Mouse (Mus musculus): Measurements from ENCODE around the gene Ghsr. TPM values are rescaled to one million over a fixed set of nuclear protein-coding genes. Genes with fewer than 3 reads are reported as not detected.

Gene Ghsr
- total and polyA plus RNA-seq, 3 experiments = not detected

- Histone ChIP-seq H3K9ac (ENCODE audit: insufficient read depth, low read depth) (no peak overlapping the region), H3K4me1 (ENCODE audit: control insufficient read depth in 1 of 2, insufficient read depth in 2 of 2) (peaks cover 13 to 32% of the 10 kb centered on the region in 2 experiments), H3K9me3 (replicated peaks; ENCODE audit: low read length) (no peaks in the 10 kb centered on the region), H3K36me3 (replicated peaks in 1 of 2; ENCODE audit: control insufficient read depth in 1 of 2, insufficient read depth in 1 of 2, low read length in 1 of 2) (no peaks in the 10 kb centered on the region), H3K4me2 (ENCODE audit: insufficient read depth, low read depth, poor library complexity, severe bottlenecking) (no peak overlapping the region), H3K27ac (ENCODE audit: insufficient read depth, low read depth) (no peak overlapping the region), H3K27me3 (replicated peaks) (no peaks in the 10 kb centered on the region), H3K79me2 (replicated peaks; ENCODE audit: control insufficient read depth, extremely low read depth, insufficient read depth, poor library complexity, severe bottlenecking) (no peaks in the 10 kb centered on the region), H3K4me3 (replicated peaks in 1 of 3; ENCODE audit: low read depth in 2 of 3, low read length in 2 of 3, poor library complexity in 1 of 3) (no peak overlapping the region)
- no peak for TF ChIP-seq ZC3H11A (IDR thresholded peaks at IDR 0.05; ENCODE audit: low read depth, low read length)
- no peak for TF ChIP-seq POLR2AphosphoS2 (IDR thresholded peaks at IDR 0.05; ENCODE audit: low read depth, low read length)
- no peak for TF ChIP-seq BHLHE40 (IDR thresholded peaks at IDR 0.05; ENCODE audit: low read depth, low read length)
- TF ChIP-seq PAX5 (IDR thresholded peaks at IDR 0.05; ENCODE audit: low read length) = no peak
- TF ChIP-seq POLR2A (IDR thresholded peaks at IDR 0.05; ENCODE audit: low read depth, low read length) = no peak
- no peak for TF ChIP-seq NRF1 (IDR thresholded peaks at IDR 0.05; ENCODE audit: low read depth, low read length)
- TF ChIP-seq RCOR1 (conservative IDR thresholded peaks at IDR 0.05; ENCODE audit: low read depth, low read length) = no peak
- TF ChIP-seq TCF12 (IDR thresholded peaks at IDR 0.05; ENCODE audit: low read depth, low read length) = no peak
- no peak for TF ChIP-seq MXI1 (IDR thresholded peaks at IDR 0.05; ENCODE audit: low read depth, low read length)
- in situ Hi-C loops (cut with MboI; ENCODE audit: low pct_ligation_motif_present, low pct_unique_long_range_greater_than_20kb, low sequenced_read_pairs) (no loop called here), dilution Hi-C loops (cut with MboI; ENCODE audit: extremely low pct_ligation_motif_present, extremely low pct_unique_long_range_greater_than_20kb, low sequenced_read_pairs) (no loop called here)
- DNase-seq (ENCODE audit: extremely low read depth) = no peak
These were observed 47.5 kb downstream of the Ghsr start for GRCm38 (mm10) chr3:27418602-27419001.

GRCm38 (mm10) chr3:27421980-27422379 lies 50.8 kb downstream of the Ghsr start:
- Histone ChIP-seq H3K79me2 (replicated peaks; ENCODE audit: control insufficient read depth, extremely low read depth, insufficient read depth, poor library complexity, severe bottlenecking) (no peaks in the 10 kb centered on the region), H3K9me3 (replicated peaks; ENCODE audit: low read length) (no peaks in the 10 kb centered on the region), H3K36me3 (replicated peaks in 1 of 2; ENCODE audit: control insufficient read depth in 1 of 2, insufficient read depth in 1 of 2, low read length in 1 of 2) (no peaks in the 10 kb centered on the region), H3K9ac (ENCODE audit: insufficient read depth, low read depth) (no peak overlapping the region), H3K4me2 (ENCODE audit: insufficient read depth, low read depth, poor library complexity, severe bottlenecking) (no peak overlapping the region), H3K27ac (ENCODE audit: insufficient read depth, low read depth) (no peak overlapping the region), H3K27me3 (replicated peaks) (no peaks in the 10 kb centered on the region), H3K4me3 (replicated peaks in 1 of 3; ENCODE audit: low read depth in 2 of 3, low read length in 2 of 3, poor library complexity in 1 of 3) (no peak overlapping the region), H3K4me1 (ENCODE audit: control insufficient read depth in 1 of 2, insufficient read depth in 2 of 2) (peaks cover 16 to 43% of the 10 kb centered on the region in 2 experiments)
- in situ Hi-C loops (cut with MboI; ENCODE audit: low pct_ligation_motif_present, low pct_unique_long_range_greater_than_20kb, low sequenced_read_pairs) = no loop called here
- no peak for TF ChIP-seq ZC3H11A (IDR thresholded peaks at IDR 0.05; ENCODE audit: low read depth, low read length)
- no peak for TF ChIP-seq BHLHE40 (IDR thresholded peaks at IDR 0.05; ENCODE audit: low read depth, low read length)
- no peak for TF ChIP-seq CHD2 (IDR thresholded peaks at IDR 0.05; ENCODE audit: low read length)
- no peak for TF ChIP-seq SIN3A (IDR thresholded peaks at IDR 0.05; ENCODE audit: low read length)
- TF ChIP-seq UBTF (IDR thresholded peaks at IDR 0.05; ENCODE audit: low read depth, low read length) = no peak
- no peak for TF ChIP-seq USF1 (IDR thresholded peaks at IDR 0.05; ENCODE audit: low read depth, low read length)
- DNase-seq (ENCODE audit: extremely low read depth) = peak; percentile 41
- dilution Hi-C loops (cut with MboI; ENCODE audit: extremely low pct_ligation_motif_present, extremely low pct_unique_long_range_greater_than_20kb, low sequenced_read_pairs) = no loop called here

GRCm38 (mm10) chr3:27422521-27422920 lies 51.4 kb downstream of the Ghsr start:
- Histone ChIP-seq H3K27ac (ENCODE audit: insufficient read depth, low read depth) (no peak overlapping the region), H3K79me2 (replicated peaks; ENCODE audit: control insufficient read depth, extremely low read depth, insufficient read depth, poor library complexity, severe bottlenecking) (no peaks in the 10 kb centered on the region), H3K4me3 (replicated peaks in 1 of 3; ENCODE audit: low read depth in 2 of 3, low read length in 2 of 3, poor library complexity in 1 of 3) (no peak overlapping the region), H3K4me2 (ENCODE audit: insufficient read depth, low read depth, poor library complexity, severe bottlenecking) (no peak overlapping the region), H3K27me3 (replicated peaks) (no peaks in the 10 kb centered on the region), H3K36me3 (replicated peaks in 1 of 2; ENCODE audit: control insufficient read depth in 1 of 2, insufficient read depth in 1 of 2, low read length in 1 of 2) (no peaks in the 10 kb centered on the region), H3K4me1 (ENCODE audit: control insufficient read depth in 1 of 2, insufficient read depth in 2 of 2) (peaks cover 16 to 43% of the 10 kb centered on the region in 2 experiments), H3K9ac (ENCODE audit: insufficient read depth, low read depth) (no peak overlapping the region), H3K9me3 (replicated peaks; ENCODE audit: low read length) (no peaks in the 10 kb centered on the region)
- TF ChIP-seq ZKSCAN1 (IDR thresholded peaks at IDR 0.05; ENCODE audit: borderline replicate concordance, low read depth, low read length) (no peak), ZNF384 (IDR thresholded peaks at IDR 0.05; ENCODE audit: low read depth, low read length) (no peak), JUND (conservative IDR thresholded peaks at IDR 0.05; ENCODE audit: low read depth, low read length) (no peak), MYC (IDR thresholded peaks at IDR 0.05; ENCODE audit: low read depth, low read length) (no peak), EP300 (IDR thresholded peaks at IDR 0.05; ENCODE audit: low read length) (no peak), USF1 (IDR thresholded peaks at IDR 0.05; ENCODE audit: low read depth, low read length) (no peak), SMC3 (IDR thresholded peaks at IDR 0.05; ENCODE audit: low read depth, low read length) (no peak), ZC3H11A (IDR thresholded peaks at IDR 0.05; ENCODE audit: low read depth, low read length) (no peak)
- no peak for DNase-seq (ENCODE audit: extremely low read depth)
- in situ Hi-C loops (cut with MboI; ENCODE audit: low pct_ligation_motif_present, low pct_unique_long_range_greater_than_20kb, low sequenced_read_pairs) (no loop called here), dilution Hi-C loops (cut with MboI; ENCODE audit: extremely low pct_ligation_motif_present, extremely low pct_unique_long_range_greater_than_20kb, low sequenced_read_pairs) (no loop called here)

All from CH12.LX (cell line).